Mouse (Mus musculus): ENCODE measurements around the gene C1qc.

DNA sequence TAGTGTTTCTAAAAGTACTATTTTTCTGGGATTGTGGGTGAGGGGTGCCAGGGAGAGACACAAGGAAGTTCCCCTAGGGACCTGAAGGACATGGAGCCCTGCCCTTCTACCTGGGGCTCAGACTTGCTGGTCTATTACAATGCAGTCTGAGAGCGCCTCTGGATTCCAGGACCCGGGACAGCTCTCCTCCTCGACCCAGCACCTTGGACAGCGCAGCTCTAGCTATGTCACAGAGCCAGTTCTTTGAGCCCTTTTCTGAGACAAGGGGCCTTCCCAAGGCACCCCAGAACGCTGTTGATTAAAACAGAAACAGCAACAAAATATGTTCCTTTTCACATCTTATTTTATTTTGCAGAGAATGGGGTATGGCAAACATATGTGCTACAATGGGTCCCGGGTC is 31.7 kb upstream of the C1qc start:
- TF ChIP-seq EP300 (IDR thresholded peaks at IDR 0.05) = no peak
- TF ChIP-seq CTCF (IDR thresholded peaks at IDR 0.05) = no peak

Measured in lung, postnatal 0 days (tissue).